Mouse (Mus musculus): ENCODE data around the gene Hnrnpul1.

Hnrnpul1 gene

GRCm38 (mm10) chr7:25717478-25717877, 37.1 kb downstream of the Hnrnpul1 start:
- DNase-seq: no peak

DNA sequence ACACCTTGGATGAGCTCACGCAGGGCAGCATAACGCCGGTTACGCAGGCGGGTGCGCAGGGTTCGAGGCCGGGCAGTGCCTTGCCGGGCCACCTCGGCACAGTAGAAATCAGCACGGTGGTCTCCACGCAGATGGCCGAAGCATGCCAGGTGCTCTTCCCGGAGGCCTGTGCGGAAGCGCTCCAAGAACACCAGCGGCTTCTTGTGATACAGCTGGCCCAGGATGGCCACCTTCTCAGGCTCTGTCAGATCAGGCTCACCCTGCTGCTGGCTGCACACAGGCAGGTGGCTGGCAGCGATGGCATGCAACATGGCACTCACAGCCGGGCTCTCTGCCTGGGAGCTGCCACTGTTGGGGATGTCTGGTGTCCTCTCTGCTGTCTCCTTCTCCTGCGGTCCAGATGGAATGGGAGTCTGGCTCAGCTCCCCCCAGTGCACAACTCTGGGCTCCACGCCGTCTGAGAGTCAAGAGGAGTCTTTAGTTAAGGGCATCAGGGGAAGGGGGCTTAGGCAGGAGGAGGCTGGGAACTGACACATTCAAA, 38.8 kb downstream of the Hnrnpul1 start:
- DNase-seq: no peak

DNA sequence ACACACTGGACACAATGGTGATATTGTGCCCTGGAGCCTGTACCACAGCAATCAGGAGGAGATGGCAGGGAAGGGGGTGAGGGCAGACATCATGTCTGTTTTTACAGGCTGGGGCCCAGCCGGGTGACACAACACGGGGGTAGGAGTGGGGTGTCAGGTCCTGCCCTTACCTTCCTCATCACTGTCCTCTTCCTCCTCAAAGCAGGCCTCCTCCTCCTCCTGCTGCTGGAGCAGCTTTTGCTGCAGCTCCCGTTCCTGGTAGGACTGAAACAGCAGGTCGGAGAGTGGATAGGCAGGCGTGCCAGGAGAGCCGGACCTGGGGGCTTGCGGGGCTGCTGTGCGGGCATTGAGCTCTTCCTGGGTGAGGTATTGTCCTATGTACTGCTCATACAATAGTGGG, 40.0 kb downstream of the Hnrnpul1 start:
- no peak for DNase-seq

DNA sequence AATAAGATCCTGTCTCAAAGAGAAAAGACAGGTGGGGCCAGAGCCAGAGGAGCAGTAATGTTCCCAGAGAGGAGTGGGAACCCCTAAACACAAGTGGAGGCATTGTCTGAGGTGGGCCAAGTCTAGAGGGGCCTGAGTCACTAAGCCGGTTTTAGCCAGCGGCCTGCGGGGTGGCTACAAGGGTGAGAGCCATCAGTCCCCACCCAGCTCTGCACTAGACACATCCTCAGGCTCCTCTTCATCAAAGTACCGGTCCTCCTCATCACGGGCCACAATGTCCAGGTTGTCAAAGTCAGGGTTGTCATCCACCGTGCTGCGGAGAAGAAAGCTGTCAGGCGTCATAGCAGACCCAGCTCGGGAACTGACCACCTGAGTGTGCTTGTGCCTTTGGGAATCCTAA, 41.8 kb downstream of the Hnrnpul1 start:
- DNase-seq: no peak

- no peak for DNase-seq
Observed at GRCm38 (mm10) chr7:25711731-25712197, 42.8 kb downstream of the Hnrnpul1 start.

GRCm38 (mm10) chr7:25711165-25711564, 43.4 kb downstream of the Hnrnpul1 start:
- no peak for DNase-seq

DNA sequence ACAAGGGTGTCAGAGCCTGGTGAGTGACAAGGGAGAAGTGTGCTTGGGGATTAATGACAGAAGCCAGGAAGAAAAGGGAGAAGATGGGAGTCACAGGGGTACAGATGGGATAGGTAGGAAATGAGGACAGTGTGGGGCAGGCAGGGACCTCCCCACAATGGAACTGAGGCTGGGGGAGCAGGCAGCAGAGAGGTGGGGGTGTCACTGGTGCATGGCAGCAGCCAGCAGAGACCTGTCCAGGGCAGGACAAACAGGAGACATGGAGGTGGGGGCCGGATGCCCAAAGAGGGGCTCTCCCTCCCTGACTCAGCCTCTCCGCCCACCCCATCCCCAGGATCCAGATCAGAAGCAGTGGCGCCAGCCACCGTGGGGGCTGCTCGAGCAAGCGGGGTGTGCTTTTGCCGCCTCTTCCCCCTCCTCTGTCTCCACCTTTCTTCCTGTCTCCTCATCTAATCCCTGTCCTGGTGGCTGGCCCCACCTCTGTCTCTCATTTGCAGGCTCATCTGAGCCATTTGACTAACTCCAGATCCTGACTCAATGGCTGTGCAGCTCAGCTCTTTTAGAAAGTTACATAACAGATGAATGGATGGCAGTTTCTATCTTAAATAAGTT, 43.9 kb downstream of the Hnrnpul1 start:
- DNase-seq: no peak

DNA sequence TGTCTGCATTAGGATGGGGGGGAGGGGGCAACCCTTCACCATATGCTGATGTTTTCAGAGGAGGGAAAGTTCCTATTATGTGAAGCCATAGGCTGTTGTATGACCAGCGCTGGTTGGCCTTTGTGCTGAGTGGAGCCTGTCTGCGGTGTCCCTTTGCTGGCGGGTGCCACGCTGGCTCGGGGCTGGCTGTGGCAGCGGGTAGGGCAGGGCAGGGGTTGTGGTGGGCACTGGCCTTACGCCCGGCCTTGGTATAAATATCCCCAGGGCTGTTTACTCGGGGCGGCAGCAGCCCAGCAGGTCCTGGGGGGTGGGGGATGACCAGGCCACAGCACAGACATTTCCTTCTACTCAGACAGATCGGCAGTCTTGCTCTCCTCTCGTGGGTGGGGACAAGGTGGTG, 44.6 kb downstream of the Hnrnpul1 start:
- peak; percentile 81 for DNase-seq

GRCm38 (mm10) chr7:25707581-25708292, 46.8 kb downstream of the Hnrnpul1 start:
- peak; percentile 76 for DNase-seq

DNA sequence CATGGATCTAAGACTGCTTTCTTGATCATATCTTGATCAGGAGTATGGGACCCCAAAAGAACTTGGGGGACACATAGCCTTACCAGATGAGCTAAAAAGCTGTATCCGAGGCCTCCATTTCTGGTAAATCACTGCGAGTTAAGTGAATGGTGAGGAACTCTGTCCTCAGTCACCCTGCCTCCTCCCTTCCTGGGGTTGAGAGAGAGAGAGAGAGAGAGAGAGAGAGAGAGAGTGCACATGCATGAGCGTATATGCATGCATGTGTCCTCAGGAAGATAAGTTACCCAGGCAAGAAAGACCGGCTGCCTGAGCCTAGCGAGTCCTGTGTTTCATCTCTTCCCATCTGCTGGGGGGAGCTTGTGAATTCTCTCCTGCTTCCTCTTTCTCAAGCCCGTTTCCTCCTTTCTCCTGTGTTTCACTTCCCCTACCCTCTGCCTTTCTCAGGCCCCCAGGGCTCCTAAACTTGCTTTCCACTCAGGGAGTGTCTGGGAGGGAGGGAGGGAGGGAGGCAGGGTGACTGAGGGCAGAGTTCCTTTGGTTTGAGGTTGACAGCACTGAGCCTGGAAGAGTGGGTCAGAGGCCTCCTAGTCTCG, 47.9 kb downstream of the Hnrnpul1 start:
- DNase-seq: no peak

DNA sequence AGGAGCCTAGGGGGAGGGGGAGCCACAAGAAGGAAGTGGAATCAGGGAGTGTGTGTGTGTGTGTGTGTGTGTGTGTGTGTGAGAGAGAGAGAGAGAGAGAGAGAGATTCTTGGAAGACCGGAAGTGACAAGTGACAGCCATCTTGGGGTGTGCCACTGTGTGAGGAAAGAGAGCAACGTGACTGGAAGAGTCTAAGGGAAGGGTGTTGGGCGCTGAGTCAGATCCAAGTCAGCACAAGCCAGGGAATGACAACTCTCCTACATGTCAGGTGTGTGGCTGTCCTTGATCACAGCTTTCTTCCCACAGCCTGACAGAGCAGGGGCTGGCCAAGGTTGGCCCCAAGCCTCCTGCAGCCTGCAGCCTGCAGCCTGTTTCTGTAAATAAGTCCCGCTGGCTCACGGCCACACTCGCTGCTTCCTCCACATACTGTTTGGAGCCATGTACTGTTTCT, 48.7 kb downstream of the Hnrnpul1 start:
- no peak for DNase-seq

- DNase-seq: no peak
Observed at GRCm38 (mm10) chr7:25704716-25705364, 49.7 kb downstream of the Hnrnpul1 start.

GRCm38 (mm10) chr7:25703793-25704494, 50.6 kb downstream of the Hnrnpul1 start:
- no peak for DNase-seq

- no peak for DNase-seq
Observed at GRCm38 (mm10) chr7:25702350-25702749, 52.2 kb downstream of the Hnrnpul1 start.

- DNase-seq: no peak
Observed at GRCm38 (mm10) chr7:25700732-25701131, 53.8 kb downstream of the Hnrnpul1 start.

- DNase-seq: no peak
Observed at GRCm38 (mm10) chr7:25699851-25700250, 54.7 kb downstream of the Hnrnpul1 start.

DNA sequence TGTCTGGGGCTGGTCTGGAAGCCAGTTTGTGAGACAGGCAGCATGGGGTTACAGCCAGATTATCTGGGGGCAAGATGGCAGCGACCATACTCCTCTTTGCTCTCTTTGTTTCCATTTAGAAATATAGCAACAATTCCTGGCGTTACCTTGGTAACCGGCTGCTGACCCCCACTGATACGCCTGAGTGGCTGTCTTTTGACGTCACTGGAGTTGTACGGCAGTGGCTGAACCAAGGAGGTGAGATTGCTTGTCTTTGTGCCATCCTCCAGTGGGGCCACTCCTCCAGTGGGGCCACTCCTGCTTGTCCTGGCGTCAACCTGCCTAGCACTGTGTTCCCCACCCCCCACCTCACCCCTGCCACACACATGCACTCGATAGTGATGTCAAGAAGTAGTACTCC, 60.5 kb downstream of the Hnrnpul1 start:
- no peak for DNase-seq

DNA sequence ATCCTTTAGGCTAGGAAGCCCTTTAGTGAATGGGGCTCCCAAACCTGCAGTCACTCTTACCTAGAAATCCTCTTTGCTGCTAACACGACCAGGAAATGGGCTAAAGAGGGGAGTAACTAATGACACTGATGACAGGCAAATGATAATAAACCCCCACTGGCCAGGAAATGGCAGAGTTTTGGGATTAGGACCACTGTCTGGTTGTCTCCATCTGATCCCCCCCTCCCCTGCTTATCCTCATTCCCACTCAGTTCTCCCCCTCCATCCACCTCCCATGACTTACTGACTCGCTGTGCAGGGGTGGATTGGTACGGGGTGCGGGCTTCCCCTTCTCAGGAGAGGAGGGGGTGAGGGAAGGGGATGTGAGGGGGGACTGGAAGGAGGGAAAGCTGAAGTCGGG, 64.5 kb downstream of the Hnrnpul1 start:
- DNase-seq: no peak

GRCm38 (mm10) chr7:25689603-25690021, 64.9 kb downstream of the Hnrnpul1 start:
- DNase-seq: no peak

- peak; percentile 70 for DNase-seq
Observed at GRCm38 (mm10) chr7:25688810-25689586, 65.6 kb downstream of the Hnrnpul1 start.

DNA sequence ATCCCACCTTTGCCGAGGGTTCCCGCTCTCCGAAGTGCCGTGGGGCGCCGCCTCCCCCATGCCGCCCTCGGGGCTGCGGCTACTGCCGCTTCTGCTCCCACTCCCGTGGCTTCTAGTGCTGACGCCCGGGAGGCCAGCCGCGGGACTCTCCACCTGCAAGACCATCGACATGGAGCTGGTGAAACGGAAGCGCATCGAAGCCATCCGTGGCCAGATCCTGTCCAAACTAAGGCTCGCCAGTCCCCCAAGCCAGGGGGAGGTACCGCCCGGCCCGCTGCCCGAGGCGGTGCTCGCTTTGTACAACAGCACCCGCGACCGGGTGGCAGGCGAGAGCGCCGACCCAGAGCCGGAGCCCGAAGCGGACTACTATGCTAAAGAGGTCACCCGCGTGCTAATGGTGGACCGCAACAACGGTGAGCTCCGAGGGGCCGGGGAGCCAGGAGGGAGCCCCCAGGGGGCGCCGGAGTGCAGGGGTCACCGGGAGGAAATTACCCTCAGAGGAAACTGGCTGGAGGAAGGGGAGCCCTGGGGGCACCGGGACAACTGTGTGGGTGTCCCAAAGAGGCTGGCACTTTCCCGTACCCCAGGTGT, 66.7 kb downstream of the Hnrnpul1 start:
- DNase-seq: no peak

All from layer of hippocampus, adult 9-11 months (tissue).